Mouse (Mus musculus) left cerebral cortex, adult 9 months (tissue): ENCODE measurements around the gene Utp11.
"Not testable (repeated sequence)": the region's sequence is repeated elsewhere in the genome, so short reads cannot be mapped to it uniquely, and the experiment has no call there.

ENCODE experiments used
- DNase-seq, 2 experiments: peaks; one replicate each; pipeline ENCODE4 v3.0.0; 2022; ENCODE audit warnings: low spot score in 2 of 2

Utp11 gene

GRCm38 (mm10) chr4:124693135-124693894 lies at the start of gene Utp11:
Gene Utp11, minus strand, starts transcription at chr4:124693600.
- peak; percentile 75 to 87 for DNase-seq

DNA sequence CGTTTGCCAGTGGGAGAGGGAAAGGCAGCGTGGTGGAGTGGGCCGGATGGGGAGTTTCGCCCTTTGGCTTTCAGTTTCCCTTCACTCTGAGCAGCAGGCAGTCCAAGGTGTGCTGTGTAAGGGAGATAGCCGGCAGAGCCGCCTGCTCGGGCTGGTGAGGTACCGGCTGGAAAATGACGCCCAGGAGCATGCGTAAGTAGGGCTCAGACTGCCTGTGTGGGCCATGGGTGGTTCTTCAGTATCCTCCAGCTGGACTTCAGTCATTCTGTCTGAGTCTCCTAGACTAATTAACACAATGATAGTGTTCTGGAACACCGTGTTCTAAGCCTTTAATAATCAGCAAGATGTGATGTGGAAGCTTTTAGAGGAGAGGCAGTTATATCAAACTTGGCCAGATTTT lies 49.4 kb upstream of the Utp11 start:
- DNase-seq = no peak

- DNase-seq = peak; percentile 52 to 81
Measured at GRCm38 (mm10) chr4:124741376-124742343, 48.3 kb upstream of the Utp11 start, which contains the start of gene Inpp5b. Gene Inpp5b, plus strand, starts transcription at chr4:124741850.

DNA sequence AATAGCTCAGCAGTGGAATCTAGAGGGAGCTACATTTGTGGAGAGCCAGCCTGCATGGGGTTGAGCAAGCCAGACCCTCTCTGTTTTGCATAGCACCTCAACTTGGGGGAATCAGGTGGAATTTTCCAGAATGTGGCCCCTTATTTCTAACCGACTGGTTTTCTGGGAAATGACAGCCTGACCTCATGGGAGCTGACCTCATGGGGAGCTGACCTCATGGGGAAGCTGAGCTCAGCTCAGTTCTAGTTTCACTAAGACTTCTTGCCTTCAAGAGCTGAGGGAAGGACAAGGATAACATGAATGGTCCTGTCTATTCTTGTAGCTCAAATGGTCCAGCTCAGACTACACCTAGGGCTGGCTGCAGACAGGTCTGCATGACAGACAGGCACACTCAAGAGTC lies 45.4 kb upstream of the Utp11 start:
- DNase-seq = no peak

DNA sequence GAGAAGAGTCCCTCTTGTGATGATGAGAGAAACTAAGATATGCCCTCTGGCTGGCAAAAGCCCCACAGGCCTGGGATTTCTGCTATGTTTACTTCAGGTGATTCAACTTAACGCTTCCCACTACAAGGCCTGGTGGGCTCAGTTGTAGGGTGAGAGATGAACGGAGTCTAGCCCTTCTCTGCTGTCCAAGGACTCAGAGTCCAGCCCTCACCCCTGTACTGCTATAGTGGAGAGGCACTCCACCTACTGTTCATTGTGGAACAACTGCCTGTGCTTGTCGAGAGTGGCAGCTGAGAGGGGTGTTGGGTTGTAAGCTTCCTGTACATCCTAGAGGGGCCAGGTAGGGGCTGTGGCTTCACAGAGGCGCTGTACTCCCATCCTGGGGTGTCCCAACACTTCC lies 44.6 kb upstream of the Utp11 start:
- no peak for DNase-seq

GRCm38 (mm10) chr4:124737486-124737885 lies 44.1 kb upstream of the Utp11 start:
- no peak for DNase-seq

- no peak for DNase-seq
Measured at GRCm38 (mm10) chr4:124736952-124737351, 43.6 kb upstream of the Utp11 start.

GRCm38 (mm10) chr4:124726121-124726520 lies 32.7 kb upstream of the Utp11 start:
- DNase-seq = no peak

- no peak for DNase-seq
Measured at GRCm38 (mm10) chr4:124719101-124719500, 25.7 kb upstream of the Utp11 start.

GRCm38 (mm10) chr4:124714545-124715481 lies 21.4 kb upstream of the Utp11 start, which contains the start of gene Sf3a3:
Gene Sf3a3, plus strand, starts transcription at chr4:124714776.
- DNase-seq = peak; percentile 86 to 97

GRCm38 (mm10) chr4:124713850-124714249 lies 20.4 kb upstream of the Utp11 start:
- not testable (repeated sequence) for DNase-seq

GRCm38 (mm10) chr4:124712618-124713017 lies 19.2 kb upstream of the Utp11 start:
- no peak for DNase-seq

GRCm38 (mm10) chr4:124710776-124711291 lies 17.4 kb upstream of the Utp11 start:
- peak in 1 of 2 experiments; percentile 72 for DNase-seq

GRCm38 (mm10) chr4:124709961-124710446 lies 16.6 kb upstream of the Utp11 start:
- DNase-seq = no peak

GRCm38 (mm10) chr4:124708518-124709477 lies 15.4 kb upstream of the Utp11 start:
- DNase-seq = peak in 1 of 2 experiments; percentile 69

DNA sequence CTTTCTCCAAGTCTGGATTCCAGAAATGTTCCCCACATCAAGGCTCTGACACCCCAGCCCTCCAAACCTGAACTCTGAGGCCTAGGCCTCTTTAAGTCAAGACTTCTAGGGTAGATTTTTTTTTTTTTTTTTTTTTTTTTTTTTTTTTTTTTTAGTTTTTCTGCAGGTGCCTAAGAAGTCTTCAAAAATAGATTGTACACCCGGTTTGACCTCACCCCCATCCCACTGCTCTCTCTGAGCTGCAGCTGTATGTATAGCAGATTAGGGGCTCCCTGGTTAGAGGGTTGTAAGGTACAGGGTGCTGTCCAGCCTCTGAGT lies 14.8 kb upstream of the Utp11 start:
- DNase-seq = not testable (repeated sequence)

DNA sequence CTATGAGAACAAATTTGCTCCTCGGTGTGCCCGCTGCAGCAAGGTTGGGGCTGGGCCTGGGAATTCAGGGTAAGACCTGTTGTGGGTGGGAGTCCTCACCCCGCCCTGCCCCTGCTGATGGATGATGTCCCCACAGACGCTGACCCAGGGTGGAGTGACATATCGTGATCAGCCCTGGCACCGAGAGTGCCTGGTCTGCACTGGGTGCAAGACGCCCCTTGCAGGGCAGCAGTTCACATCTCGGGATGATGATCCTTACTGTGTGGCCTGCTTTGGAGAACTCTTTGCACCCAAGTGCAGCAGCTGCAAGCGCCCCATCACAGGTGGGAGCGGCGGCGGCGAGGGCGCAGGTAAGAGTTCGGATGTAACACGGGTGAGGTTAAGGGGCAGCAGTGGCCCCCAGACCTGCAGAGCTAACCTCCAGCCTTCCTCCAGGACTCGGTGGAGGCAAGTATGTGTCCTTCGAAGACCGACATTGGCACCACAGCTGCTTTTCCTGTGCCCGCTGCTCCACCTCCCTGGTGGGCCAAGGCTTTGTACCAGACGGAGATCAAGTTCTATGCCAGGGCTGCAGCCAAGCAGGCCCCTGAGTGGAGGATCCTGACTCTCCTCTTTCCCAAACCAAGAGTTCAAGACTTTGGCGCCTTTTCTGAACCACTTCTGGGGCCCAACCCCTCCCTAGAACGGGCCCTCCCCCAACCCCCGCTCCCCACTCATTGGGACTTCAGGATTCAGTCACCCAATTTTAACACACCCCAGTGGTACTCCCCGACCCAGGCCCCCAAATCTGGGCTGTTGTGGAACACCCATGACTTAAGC lies 14.2 kb upstream of the Utp11 start:
- DNase-seq = not testable (repeated sequence)

- no peak for DNase-seq
Measured at GRCm38 (mm10) chr4:124705661-124706269, 12.4 kb upstream of the Utp11 start.
